Mouse (Mus musculus): ENCODE data around the gene Fes.

GRCm38 (mm10) chr7:80407712-80408111, 20.0 kb upstream of the Fes start:
- TF ChIP-seq CTCF (IDR thresholded peaks at IDR 0.05; ENCODE audit: insufficient read depth, low read depth, low read length) = no peak
- TF ChIP-seq POLR2A (IDR thresholded peaks at IDR 0.05; ENCODE audit: insufficient read depth, low read depth, low read length) = no peak
